In genomic region chr19:32390116-32390515, GRCm38 (mm10) we compare ENCODE assay signal across 8 mouse cellular contexts. TPM values are rescaled to one million over a fixed set of nuclear protein-coding genes. Genes with fewer than 3 reads are reported as not detected.
A peak's percentile ranks its signal among the peaks of the same experiment; 100 is the strongest.
DNase-seq lines count a peak whose midpoint lies in the region; ATAC-seq lines count a peak whose summit lies in the region.

No protein-coding gene starts in this region.

- WGBS in heart, embryonic 14.5 days: 19% methylated on average over 7 of the region's 7 CpGs
- 85% methylated on average over 7 of the region's 7 CpGs for WGBS in hindbrain, embryonic 13.5 days
- 87% methylated on average over 7 of the region's 7 CpGs for WGBS in midbrain, embryonic 14.5 days

- no peak for ATAC-seq in heart, embryonic 14.5 days (ENCODE audit: insufficient number of reproducible peaks, insufficient read depth, low FRiP score, low read depth)
- no peak for ATAC-seq in hindbrain, embryonic 13.5 days (ENCODE audit: low FRiP score)
- no peak for ATAC-seq in midbrain, embryonic 14.5 days (ENCODE audit: low FRiP score, low TSS enrichment)
- ATAC-seq in monocyte, adult 5-6 weeks (replicated peaks; ENCODE audit: insufficient number of reproducible peaks, low FRiP score, low TSS enrichment, poor library complexity, severe bottlenecking): no peak

- H3K27me3 ChIP-seq in heart, embryonic 14.5 days (ENCODE audit: control insufficient read depth, insufficient read depth, low read length): no peaks in the 10 kb centered on the region
- no peaks in the 10 kb centered on the region for H3K27me3 ChIP-seq in hindbrain, embryonic 13.5 days
- H3K27me3 ChIP-seq in midbrain, embryonic 14.5 days (ENCODE audit: control insufficient read depth, insufficient read depth, low read length): no peaks in the 10 kb centered on the region

- no peaks in the 10 kb centered on the region; the same call in 1 of the 2 replicates for H3K36me3 ChIP-seq in heart, embryonic 14.5 days (ENCODE audit: control insufficient read depth, insufficient read depth, low read length)
- no peaks in the 10 kb centered on the region for H3K36me3 ChIP-seq in hindbrain, embryonic 13.5 days
- no peaks in the 10 kb centered on the region for H3K36me3 ChIP-seq in midbrain, embryonic 14.5 days (ENCODE audit: control insufficient read depth, insufficient read depth, low read length)

- peak overlapping the region; percentile 83 for H3K4me2 ChIP-seq in heart, embryonic 14.5 days (ENCODE audit: low read length)
- H3K4me2 ChIP-seq in hindbrain, embryonic 13.5 days: peak overlapping the region; percentile 89
- peak overlapping the region; percentile 88 for H3K4me2 ChIP-seq in midbrain, embryonic 14.5 days (ENCODE audit: low read length)

- H3K4me1 ChIP-seq in heart, embryonic 14.5 days (ENCODE audit: control insufficient read depth in 2 of 2, insufficient read depth in 2 of 2, low read length in 2 of 2): peaks cover 10 to 18% of the 10 kb centered on the region in 2 experiments
- H3K4me1 ChIP-seq in hindbrain, embryonic 13.5 days (replicated peaks): peaks cover 20% of the 10 kb centered on the region
- H3K4me1 ChIP-seq in midbrain, embryonic 14.5 days (ENCODE audit: control insufficient read depth, insufficient read depth, low read length): peaks cover 14% of the 10 kb centered on the region

- H3K4me3 ChIP-seq in heart, embryonic 14.5 days (ENCODE audit: control insufficient read depth in 1 of 2, insufficient read depth in 1 of 2, low read depth in 1 of 2, low read length in 2 of 2): peak overlapping the region; percentile 90 to 98
- peak overlapping the region; percentile 85 for H3K4me3 ChIP-seq in hindbrain, embryonic 13.5 days
- H3K4me3 ChIP-seq in midbrain, embryonic 14.5 days (replicated peaks; ENCODE audit: low read depth, low read length): peak overlapping the region; percentile 78

- no peaks in the 10 kb centered on the region for H3K9me3 ChIP-seq in heart, embryonic 14.5 days (ENCODE audit: control insufficient read depth, low read length)
- H3K9me3 ChIP-seq in hindbrain, embryonic 13.5 days: no peaks in the 10 kb centered on the region
- H3K9me3 ChIP-seq in midbrain, embryonic 14.5 days (ENCODE audit: control insufficient read depth, low read length): no peaks in the 10 kb centered on the region

- peak overlapping the region; percentile 95 for H3K9ac ChIP-seq in heart, embryonic 14.5 days (ENCODE audit: low read length)
- peak overlapping the region; percentile 88 for H3K9ac ChIP-seq in hindbrain, embryonic 13.5 days
- peak overlapping the region; percentile 88 for H3K9ac ChIP-seq in midbrain, embryonic 14.5 days (replicated peaks; ENCODE audit: low read length)

- peak overlapping the region; percentile 98 for H3K27ac ChIP-seq in heart, embryonic 14.5 days (replicated peaks in 1 of 2; ENCODE audit: control insufficient read depth in 1 of 2, insufficient read depth in 1 of 2, low read depth in 2 of 2, low read length in 2 of 2)
- H3K27ac ChIP-seq in hindbrain, embryonic 13.5 days: peak overlapping the region; percentile 98; the same call in 1 of the 2 replicates
- H3K27ac ChIP-seq in midbrain, embryonic 14.5 days (replicated peaks; ENCODE audit: low read depth, low read length): 0 out of 2 replicates have a peak overlapping the region, but pooled peaks have one; percentile 97

- DNase-seq in heart, adult 9 months (ENCODE audit: low spot score in 2 of 2): no peak
- peak; percentile 13 for DNase-seq in ZHBTc4 (ENCODE audit: low read depth, low spot score)
- DNase-seq in midbrain, embryonic 14.5 days: peak; percentile 9
- no peak for DNase-seq in thymus, postnatal 36 days
- DNase-seq in gastrocnemius, adult 8-10 months (ENCODE audit: low spot score in 2 of 2): no peak

RNA-seq across cellular contexts. Expression of gene Sgms1, which starts 0.6 kb away (rescaled TPM):
- polyA plus RNA-seq in heart, embryonic 14.5 days (2014; fragmentation: Nextera tagmentation; extraction: Ambion mirVana): 41.3 and 43.9 TPM in 2 replicates
- polyA plus RNA-seq in hindbrain, embryonic 13.5 days (2015; fragmentation: Nextera tagmentation; extraction: Ambion mirVana): 17.7 and 19.1 TPM in 2 replicates
- 12.3 and 13.8 TPM in 2 replicates for polyA plus RNA-seq in midbrain, embryonic 14.5 days (2014; fragmentation: Nextera tagmentation; extraction: Ambion mirVana)
- total RNA-seq in monocyte, adult 5-6 weeks (2017): 109 to 158 TPM (median 146 TPM) in 3 replicates
- total RNA-seq in gastrocnemius, adult 8-10 months (2022): 10 to 100 TPM; 57.6 to 68.1 (median 61.3) TPM

Comparison
In these comparisons a context has a peak if more than half of its experiments do, and no peak if none do; other contexts are left out.
1. DNase-seq: peak in ZHBTc4 (single experiment) and midbrain, embryonic 14.5 days (single experiment); none in heart, adult 9 months (0 of 2), thymus, postnatal 36 days (0 of 2) and gastrocnemius, adult 8-10 months (0 of 2).
2. Peak in every context shown above with its lines, with median percentiles within 50 percentile points of each other: H3K27ac ChIP-seq, H3K4me2 ChIP-seq, H3K4me3 ChIP-seq and H3K9ac ChIP-seq.